Mouse (Mus musculus): ENCODE measurements around the gene Pth2. TPM values are rescaled to one million over a fixed set of nuclear protein-coding genes. Genes with fewer than 3 reads are reported as not detected.
A peak's percentile ranks its signal among the peaks of the same experiment; 100 is the strongest.
"Not testable (repeated sequence)": the region's sequence is repeated elsewhere in the genome, so short reads cannot be mapped to it uniquely, and the experiment has no call there.

Gene Pth2
- total RNA-seq, 2 experiments from 2014 or later = not detected

- ATAC-seq (replicated peaks; ENCODE audit: low FRiP score, poor library complexity, severe bottlenecking) = no peak
Observed at GRCm38 (mm10) chr7:45151303-45151702, 29.5 kb upstream of the Pth2 start.

DNA sequence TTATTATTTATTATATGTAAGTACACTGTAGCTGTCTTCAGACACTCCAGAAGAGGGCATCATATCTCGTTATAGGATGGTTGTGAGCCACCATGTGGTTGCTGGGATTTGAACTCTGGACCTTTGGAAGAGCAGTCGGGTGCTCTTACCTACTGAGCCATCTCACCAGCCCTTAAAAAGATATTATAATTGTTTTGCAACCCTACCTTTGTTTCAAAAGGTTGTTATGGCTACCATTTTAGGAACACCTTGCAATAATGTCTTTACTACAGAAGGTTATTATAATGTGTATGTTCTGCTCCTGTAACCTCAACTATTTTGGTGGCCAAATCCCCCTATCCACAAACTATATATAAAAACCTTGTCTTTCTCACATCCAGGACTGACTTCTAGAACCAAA lies 27.7 kb upstream of the Pth2 start:
- ATAC-seq (replicated peaks; ENCODE audit: low FRiP score, poor library complexity, severe bottlenecking) = not testable (repeated sequence)

- ATAC-seq (replicated peaks; ENCODE audit: low FRiP score, poor library complexity, severe bottlenecking) = no peak
Observed at GRCm38 (mm10) chr7:45153586-45153985, 27.2 kb upstream of the Pth2 start.

DNA sequence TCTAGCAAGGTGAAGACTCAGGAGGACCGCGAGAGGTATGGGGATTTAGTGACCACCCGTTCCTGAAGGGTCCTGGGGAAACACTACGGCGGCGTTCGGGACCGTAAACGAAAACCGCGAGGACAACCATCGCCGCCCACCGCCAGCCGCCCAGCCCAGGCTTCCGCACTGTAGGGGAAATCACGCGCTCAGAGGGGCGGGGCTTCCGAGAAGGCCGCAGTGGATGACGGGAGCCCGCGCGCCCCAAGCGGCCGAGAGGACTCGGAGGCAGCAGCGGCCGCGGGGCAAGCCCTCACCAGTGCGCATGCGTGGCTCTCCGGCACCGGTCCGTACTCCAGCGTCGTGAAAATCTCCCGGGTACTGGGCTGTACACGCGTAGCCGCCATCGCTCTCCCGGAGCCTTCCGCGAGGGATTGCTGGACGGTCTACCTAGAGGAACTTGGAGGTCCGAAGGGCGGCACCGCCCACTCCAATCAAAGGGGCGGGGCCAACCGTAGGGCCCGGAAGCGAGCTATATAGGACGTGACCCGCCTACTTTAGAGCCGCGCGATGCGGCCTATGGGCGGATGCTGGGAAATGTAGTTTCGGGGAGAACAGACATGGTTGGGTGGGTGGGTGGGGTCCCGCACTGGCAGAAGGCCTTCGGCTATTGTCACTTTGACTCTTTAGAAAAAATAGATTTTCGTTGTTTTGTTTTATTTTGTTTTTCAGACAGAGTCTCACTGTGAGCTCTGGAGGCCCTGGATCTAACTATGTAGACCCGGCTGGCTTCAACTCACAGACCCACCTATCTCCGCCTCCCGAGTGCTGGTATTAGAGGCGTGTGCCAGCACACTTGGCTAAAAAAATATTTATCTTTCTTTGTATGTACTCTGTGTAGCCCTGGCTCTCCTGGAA lies 26.5 kb upstream of the Pth2 start, which contains the start of the genes Pih1d1 and Aldh16a1:
Gene Pih1d1 (plus strand): TSS at position 208 of the 897 bp plus-strand sequence.
Gene Aldh16a1 (minus strand): TSS at position 489 of the 897 bp plus-strand sequence.
- ATAC-seq (replicated peaks; ENCODE audit: low FRiP score, poor library complexity, severe bottlenecking) = peak; percentile 95

DNA sequence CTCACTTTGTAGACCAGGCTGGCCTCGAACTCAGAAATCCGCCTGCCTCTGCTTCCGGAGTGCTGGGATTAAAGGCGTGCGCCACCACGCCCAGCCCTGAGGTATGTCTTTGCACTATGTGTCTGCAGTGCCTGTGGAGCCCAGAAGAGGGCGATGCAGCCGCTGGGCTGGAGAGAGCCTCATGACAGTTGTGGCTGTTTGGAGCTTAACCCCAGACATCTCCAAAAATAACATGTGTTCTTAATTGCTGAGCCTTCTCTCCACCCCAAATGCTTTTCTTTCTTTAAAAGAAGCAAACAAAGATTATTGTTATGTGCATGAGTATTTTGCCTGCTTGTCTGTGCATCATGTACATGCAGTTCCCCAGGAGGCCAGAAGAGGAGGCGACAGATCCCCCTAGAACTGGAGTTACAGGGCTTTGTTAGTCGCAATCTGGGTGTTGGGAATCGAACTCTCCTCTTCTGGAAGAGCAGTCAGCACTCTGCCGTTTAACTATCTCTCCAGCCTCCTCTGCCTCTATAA lies 25.7 kb upstream of the Pth2 start:
- ATAC-seq (replicated peaks; ENCODE audit: low FRiP score, poor library complexity, severe bottlenecking) = no peak

- ATAC-seq (replicated peaks; ENCODE audit: low FRiP score, poor library complexity, severe bottlenecking) = no peak
Observed at GRCm38 (mm10) chr7:45155590-45155989, 25.2 kb upstream of the Pth2 start.

- no peak for ATAC-seq (replicated peaks; ENCODE audit: low FRiP score, poor library complexity, severe bottlenecking)
Observed at GRCm38 (mm10) chr7:45156206-45156605, 24.6 kb upstream of the Pth2 start.

DNA sequence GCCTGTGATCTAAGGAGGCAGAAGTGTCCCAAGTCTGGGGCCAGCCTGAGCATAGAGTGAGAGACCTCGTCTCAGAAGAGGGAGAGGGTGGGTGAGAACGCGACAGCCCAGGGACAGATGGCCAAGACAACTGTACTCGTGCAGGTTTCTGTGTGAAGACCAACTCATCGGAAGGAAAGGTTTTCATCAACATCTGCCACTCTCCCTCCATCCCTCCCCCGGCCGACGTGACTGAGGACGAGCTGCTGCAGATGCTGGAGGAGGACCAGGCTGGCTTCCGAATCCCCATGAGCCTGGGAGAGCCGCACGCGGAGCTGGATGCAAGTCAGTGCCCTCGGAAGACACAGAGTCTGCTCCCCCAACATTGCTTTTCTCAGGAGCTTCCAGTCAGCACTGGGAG lies 23.3 kb upstream of the Pth2 start:
- no peak for ATAC-seq (replicated peaks; ENCODE audit: low FRiP score, poor library complexity, severe bottlenecking)

DNA sequence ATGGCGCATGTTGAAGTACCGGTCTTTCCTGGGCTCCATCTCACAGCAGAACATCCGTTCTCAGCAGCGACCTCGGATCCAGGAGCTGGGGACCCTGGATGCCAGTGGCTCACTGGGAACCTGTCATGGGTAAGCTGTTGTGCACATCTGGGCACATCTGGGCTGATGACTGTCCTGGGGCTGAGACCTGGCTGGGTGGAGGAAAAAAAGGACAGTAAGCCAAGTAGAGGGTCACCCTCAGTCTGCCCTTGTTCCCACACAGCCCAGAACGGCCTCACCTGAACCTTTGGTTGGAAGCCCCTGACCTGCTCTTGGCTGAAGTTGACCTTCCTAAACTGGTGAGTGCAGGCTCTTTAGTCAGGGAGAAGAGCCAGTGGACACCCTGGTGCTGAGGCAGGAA lies 21.8 kb upstream of the Pth2 start:
- ATAC-seq (replicated peaks; ENCODE audit: low FRiP score, poor library complexity, severe bottlenecking) = no peak

DNA sequence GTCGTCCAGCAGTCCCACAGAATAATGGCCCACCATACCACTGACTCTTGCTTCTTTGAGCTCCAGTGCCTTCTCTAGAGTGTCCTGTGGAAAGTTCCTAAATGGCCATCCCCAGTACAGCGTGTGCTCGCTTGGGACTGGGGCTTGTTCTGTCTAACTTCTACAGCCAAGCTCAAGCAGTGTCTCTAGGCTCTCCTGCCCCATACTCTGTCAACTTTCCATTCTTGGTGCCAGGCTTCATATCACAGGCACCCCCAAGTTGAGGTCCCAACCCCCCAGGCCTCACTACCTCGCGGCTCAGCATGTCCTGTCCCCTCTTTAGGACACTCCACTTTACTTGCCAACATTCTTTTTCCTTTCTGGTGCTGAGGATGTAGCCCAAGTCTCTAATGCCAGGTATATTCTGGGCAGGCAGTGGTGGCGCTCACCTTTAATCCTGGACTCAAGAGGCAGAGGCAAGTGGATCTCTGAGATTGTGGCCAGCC lies 20.4 kb upstream of the Pth2 start:
- no peak for ATAC-seq (replicated peaks; ENCODE audit: low FRiP score, poor library complexity, severe bottlenecking)

DNA sequence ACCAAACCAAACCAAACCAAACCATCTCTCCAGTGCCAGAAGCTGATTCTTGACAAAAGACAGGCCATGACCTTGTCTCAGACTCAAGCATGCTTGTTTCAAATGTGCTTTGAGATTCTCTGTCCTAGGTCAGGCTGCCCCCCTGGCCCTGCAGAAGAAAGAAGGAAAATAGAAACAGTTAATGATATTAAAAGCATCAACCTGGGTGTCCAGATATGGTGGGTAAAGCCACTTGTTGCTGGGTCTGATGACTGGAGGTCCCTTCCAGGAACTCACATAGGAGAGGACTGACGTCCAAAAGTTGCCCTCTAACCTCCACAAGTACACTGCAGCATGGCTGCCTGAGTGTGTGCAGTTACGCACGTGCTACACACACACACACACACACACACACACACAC lies 19.9 kb upstream of the Pth2 start:
- ATAC-seq (replicated peaks; ENCODE audit: low FRiP score, poor library complexity, severe bottlenecking) = no peak

DNA sequence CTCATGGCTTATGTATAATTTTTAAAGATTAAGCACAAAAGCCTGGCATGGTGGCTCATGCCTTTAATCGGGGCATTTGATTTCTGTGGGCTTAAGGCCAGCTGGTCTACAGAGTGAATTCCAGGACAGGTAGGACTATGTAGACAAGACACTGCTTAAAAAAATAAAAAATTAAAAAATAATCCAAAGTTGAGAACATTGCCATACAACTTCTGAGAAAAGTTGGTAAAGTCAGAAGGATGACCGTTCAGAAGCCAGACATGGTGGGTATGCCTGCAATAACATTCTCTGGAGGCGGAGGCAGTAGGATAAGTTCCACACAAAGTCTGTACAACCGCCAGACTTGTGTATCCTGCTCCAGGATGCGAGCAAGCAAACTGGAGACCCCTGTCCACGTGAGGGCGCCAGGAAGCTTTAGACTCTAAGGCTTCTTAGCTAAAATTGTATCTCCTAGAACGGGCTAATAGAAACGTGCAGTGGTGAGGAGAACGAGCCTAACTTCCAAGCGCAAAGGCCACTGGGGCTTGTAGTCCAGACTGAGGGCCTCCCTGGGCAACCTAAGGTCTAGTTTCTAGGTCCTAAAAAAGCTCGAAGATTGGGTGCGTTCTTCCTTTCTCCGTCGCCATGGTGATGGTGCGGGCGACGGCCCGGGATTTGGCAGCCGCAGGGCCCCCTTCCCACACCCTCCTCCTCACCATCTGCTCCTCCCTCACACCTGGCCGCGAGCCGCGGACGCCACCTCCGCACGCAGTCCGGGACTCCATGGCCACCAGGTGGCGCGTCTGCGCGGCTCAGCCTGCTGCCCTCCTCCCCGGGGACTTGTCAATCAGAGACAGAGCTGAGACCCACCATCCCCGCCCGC lies 19.0 kb upstream of the Pth2 start:
- ATAC-seq (replicated peaks; ENCODE audit: low FRiP score, poor library complexity, severe bottlenecking) = peak; percentile 83

DNA sequence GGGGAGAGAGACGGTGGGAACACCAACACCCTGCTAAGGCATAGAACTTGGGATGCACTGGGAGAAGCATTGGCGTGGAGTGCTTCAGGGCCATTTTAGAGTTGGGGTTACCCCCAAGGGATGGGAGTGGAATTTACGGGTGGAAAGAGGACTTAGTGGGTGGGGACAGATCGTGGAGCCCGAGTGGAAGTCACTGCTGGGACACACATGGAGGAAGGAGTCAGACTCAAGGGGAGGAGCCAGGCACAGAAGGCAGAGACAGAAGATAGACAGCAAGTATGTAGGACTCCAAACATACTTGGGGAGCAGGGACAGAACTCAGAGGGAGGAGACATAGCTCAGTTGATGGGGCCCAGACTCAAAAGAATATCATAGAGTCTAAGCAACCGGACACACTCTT lies 18.2 kb upstream of the Pth2 start:
- 0 out of 2 replicates have a peak, but pooled peaks have one; percentile 1 for ATAC-seq (replicated peaks; ENCODE audit: low FRiP score, poor library complexity, severe bottlenecking)

GRCm38 (mm10) chr7:45162996-45163615 lies 17.7 kb upstream of the Pth2 start:
- no peak for ATAC-seq (replicated peaks; ENCODE audit: low FRiP score, poor library complexity, severe bottlenecking)

GRCm38 (mm10) chr7:45163735-45164490 lies 16.9 kb upstream of the Pth2 start, which contains the start of gene Slc17a7:
Gene Slc17a7, plus strand, starts transcription at chr7:45163949.
- peak; percentile 47; the same call in 1 of the 2 replicates for ATAC-seq (replicated peaks; ENCODE audit: low FRiP score, poor library complexity, severe bottlenecking)

GRCm38 (mm10) chr7:45164833-45165232 lies 16.0 kb upstream of the Pth2 start:
- no peak for ATAC-seq (replicated peaks; ENCODE audit: low FRiP score, poor library complexity, severe bottlenecking)

DNA sequence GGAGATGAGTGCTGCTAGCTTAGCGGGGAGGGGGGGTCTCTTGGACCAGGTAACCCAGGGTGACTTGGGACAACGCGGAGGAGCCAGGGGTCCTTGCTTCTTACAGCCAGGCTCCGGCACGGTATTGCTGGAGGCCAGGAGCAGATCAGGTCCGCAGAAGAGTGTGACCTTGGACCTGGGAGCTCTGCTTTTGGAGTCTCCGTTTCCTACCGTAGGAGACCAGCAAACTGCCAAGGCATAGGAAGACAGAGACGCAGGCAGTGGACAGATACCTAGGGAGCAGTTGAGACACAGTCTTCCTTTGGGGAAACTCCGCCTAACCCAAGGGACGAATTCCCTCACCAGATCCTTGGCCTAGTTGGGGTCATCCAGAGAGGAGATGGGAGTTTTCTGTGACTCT lies 15.1 kb upstream of the Pth2 start:
- no peak for ATAC-seq (replicated peaks; ENCODE audit: low FRiP score, poor library complexity, severe bottlenecking)

DNA sequence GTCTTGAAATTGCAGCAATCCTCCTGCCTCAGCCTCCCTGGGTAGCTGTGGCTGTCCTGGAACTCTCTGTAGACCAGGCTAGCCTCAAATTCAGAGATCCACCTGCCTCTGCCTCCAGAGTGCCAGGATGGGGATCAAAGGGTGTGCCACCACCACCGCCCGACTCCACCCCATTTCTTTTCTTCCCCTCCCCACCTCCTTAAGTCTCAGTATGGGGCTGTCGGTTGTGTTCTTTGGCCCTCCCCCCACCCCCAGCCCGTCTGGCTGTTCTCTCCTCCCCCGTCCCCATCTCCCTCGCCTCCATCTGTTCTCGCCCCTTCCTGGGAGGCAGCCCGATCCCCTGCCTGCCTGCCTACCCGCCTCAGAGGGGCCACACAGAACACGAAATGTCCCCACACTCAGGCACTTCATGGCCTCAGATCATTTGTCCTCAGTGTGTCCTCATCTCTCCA lies 13.8 kb upstream of the Pth2 start:
- no peak for ATAC-seq (replicated peaks; ENCODE audit: low FRiP score, poor library complexity, severe bottlenecking)
